Mouse (Mus musculus) testis, adult 10 weeks (tissue): Measurements from ENCODE around the gene Cd46. TPM values are rescaled to one million over a fixed set of nuclear protein-coding genes. Genes with fewer than 3 reads are reported as not detected.

ENCODE experiments used
- polyA plus RNA-seq: library from polyadenylated mRNA; stranded (reverse); fragments of 350-450 nt; fragmentation: Illumina TruSeq; extraction: RNeasy Lipid Tissue Mini Kit (QIAGEN cat#74804); gene quantifications from one replicate; pipeline ENCODE4 v1.2.3, GENCODE M21; 2014; ENCODE audit warnings: low read depth, low replicate concordance

Gene Cd46
- 57.0 TPM for polyA plus RNA-seq

GRCm38 (mm10) chr1:195092220-195092720, at the start of gene Cd46:
Gene Cd46 (minus strand): TSS chr1:195092249.

GRCm38 (mm10) chr1:195130953-195131674, 39.1 kb upstream of the Cd46 start, which contains the start of gene Cr1l:
Gene Cr1l (minus strand): TSS chr1:195131586.

Other genes with a start within 250 kb of the Cd46 start
- 15.8 TPM for gene Cd34, start 153.4 kb downstream of the Cd46 start, polyA plus RNA-seq
- 26.2 TPM for gene Cr1l, start 39.3 kb upstream of the Cd46 start, polyA plus RNA-seq
- 4.6 TPM for gene Cr2, start 84.5 kb upstream of the Cd46 start, polyA plus RNA-seq